Mouse (Mus musculus) heart, postnatal 10 days (tissue): ENCODE data around the gene Tbc1d1. TPM values are rescaled to one million over a fixed set of nuclear protein-coding genes. Genes with fewer than 3 reads are reported as not detected.
"Not testable (repeated sequence)": the region's sequence is repeated elsewhere in the genome, so short reads cannot be mapped to it uniquely, and the experiment has no call there.

Experiments
- DNase-seq, 2 experiments: peaks; one replicate each; pipeline ENCODE4 v3.0.0; 2021
- intact Hi-C: fragments of 180-260 bp; cut with DNase I; formaldehyde crosslinking; loops from one replicate; pipeline ENCODE4 v1.15.1; 2025
- total RNA-seq, 2 experiments: library from RNA; stranded (reverse); gene quantifications; 2 replicates each; pipeline ENCODE4 v1.2.3; 2021

Gene Tbc1d1
- total RNA-seq, 2 experiments from 2014 or later, result 33.3 to 41.1 TPM

DNA sequence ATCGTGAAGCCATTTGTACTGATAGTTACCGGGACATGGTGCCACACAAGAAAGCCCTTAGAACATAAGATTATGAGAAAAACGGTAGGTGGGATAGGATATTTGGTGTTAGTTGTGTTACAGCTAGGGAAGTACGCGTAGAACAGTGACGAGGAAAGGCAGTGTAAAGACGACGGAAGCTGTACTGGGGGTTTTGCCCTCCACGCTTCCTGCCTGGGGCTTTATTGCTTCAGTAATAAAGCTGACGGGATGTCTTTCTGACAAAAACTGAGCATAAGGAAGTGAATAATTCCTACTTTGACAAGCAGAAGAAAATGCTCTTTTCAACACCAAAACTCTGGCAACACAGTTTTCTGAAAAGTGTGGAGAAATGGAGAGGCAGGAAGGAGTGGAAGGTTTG, 186.0 kb downstream of the Tbc1d1 start:
- no peak for DNase-seq
- intact Hi-C loops, result loop anchor here (5.0 kb wide), 1 partner anchor 50 kb away; no protein-coding TSS in a partner anchor

DNA sequence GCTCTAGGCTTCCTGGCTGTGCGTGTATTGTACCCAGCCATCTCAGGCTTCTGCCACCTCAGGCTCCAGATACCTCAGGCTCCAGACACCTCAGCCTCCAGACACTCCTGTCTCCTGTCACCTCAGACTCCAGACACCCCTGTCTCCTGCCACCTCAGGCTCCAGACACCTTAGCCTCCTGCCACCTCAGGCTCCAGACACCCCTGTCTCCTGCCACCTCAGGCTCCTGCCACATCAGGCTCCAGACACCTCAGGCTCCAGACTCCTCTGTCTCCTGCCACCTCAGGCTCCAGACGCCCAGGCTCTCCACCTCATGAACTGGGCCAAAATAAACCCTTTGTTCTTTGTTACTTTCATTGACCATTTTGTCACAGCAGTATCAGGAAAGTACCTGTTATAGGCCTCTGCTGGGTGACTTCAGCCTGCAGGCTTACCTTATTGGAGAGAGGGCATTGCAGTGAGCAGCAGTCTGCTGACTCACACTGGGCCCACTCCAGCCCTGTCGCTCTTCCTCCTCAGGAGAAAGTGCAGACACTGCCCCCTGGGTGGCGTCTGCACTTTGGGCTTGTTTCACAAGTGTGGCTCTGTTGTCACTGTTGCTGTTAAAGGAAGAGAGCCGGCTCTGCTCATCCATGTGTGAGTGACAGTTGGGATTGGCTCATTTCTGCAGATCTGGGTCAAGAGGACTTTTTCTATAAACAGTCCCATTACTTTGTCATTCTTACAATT, 188.0 kb downstream of the Tbc1d1 start:
- DNase-seq, result no peak
- intact Hi-C loops, result loop anchor here (5.0 kb wide), 1 partner anchor 52 kb away; no protein-coding TSS in a partner anchor

DNA sequence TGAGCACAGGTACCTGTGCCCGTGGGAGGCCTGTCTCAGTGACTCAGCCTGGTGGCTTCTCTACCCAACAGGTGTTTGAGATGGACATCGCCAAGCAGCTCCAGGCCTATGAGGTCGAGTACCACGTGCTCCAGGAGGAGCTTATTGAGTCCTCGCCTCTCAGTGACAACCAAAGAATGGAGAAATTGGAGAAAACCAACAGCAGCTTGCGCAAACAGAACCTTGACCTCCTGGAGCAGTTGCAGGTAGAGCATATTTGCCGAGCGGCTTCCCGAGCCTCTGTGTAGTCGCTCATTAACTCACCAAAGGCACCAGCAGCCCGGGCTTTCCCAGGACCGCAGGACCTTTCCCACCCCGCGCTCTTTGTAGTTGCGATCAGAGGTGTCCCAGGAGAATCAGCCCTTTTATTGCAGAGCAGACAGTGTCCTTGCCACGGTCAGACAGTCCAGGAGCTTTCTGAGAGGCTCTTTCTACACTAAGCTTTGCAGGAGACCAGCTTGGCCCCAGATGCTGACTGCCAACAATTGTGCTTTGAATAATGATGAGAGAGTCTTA, 189.2 kb downstream of the Tbc1d1 start:
- DNase-seq, result no peak
- intact Hi-C loops, result no loop called here

DNA sequence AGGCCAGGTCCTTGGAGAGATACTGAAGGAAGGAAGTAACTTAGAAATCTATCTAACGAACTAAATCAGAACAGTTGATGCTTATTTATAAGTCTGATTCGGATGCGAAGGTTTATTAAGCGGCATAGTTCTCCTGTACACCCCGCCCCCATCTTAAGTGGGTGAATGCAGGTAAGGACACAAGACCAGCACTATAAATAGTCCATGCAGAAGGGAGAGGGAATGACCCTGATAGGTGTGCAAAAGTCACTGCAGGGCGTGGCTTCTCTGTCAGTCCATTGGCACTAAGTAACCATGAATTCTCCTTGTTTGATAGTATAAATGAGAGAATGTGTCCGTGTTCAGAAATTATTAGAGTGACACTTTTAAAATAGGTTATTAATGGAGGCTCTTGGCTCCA, 189.7 kb downstream of the Tbc1d1 start:
- DNase-seq, result no peak
- intact Hi-C loops, result no loop called here

DNA sequence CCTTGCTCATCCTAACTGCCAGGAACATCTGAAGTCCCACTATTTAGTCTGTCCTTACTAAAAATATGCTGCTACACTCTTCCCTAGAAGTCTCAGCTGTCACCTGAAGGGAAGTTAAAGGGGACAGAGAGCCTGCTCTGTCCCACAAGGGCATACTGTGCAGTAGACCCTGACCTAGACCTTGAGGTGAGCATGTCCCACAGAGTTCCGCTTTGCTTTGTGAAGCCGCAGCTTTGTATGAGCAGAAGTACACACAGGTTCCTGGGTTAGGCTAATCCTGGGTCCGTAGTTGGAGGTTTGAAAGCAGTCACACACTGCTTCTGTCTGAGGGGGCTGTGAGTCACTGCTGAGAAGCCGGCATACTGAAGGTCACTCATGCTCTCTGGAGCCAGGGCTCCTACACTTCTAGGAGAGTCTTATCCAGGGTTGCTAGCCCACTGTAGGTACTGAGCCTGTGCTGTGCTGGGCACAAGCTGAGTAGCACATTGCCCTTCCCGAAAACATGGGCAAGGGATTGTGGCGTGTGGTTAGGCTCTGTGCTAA, 190.3 kb downstream of the Tbc1d1 start:
- no peak for DNase-seq
- intact Hi-C loops, result no loop called here

DNA sequence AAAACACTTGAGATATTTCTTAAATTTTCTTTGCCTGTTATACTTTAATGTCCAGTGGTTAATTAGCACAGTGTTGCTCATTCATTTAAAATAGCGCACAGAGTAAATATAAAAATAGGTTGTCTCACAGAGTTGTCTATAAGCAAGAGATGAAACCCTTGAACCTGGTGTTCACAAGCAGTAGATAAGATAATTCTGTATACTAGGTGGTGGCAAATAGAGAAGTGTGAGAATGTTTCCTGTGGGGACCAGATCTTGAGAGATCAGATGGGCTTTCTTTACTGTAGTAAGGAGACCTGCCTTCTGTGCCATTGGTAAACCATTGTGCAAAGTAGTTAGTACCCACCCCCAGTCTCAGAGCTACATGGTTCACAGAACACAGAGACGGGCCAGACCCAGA, 192.1 kb downstream of the Tbc1d1 start:
- intact Hi-C loops, result no loop called here

DNA sequence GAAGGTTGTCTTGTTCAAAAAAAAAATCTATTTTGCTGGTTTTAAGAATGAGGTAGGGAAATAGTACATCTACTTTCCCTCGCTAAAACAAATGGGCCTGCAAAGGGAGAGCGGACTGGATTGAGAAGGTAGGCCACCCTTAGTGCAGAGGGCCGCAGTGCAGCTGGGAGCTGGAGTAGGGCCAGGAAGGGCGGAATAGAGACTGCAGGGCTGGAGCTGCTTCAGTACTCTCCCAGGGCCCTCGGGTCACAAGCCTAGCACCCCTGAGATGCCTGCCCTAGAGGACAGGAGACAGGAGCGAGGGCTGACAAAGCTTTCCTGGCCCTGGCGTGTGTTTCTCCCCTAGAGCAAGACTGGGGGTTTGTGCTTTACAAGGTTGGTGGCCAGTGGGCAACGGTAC, 192.7 kb downstream of the Tbc1d1 start:
- intact Hi-C loops, result no loop called here
- no peak for DNase-seq

More for the DNA sequence above, 192.1 kb downstream of the Tbc1d1 start:
- DNase-seq, result no peak

DNA sequence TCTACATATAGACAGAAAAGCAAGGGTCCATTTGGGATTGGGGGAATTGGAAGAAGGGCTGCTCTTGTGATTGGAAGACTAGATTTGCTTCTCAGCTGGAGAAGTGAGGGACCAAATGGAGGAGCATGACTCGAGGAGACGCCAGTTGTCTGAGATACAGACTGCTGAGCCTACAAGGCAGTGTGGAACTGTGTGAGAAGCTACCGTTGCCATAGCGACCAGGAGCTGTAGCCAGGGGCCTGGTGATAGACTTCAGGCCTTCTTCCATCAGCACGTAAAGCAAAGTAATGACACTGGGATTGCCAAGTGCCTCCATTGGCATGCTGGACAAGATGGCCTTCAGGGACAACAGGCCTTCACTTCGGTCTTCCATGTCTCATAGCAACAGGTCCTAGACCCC, 195.9 kb downstream of the Tbc1d1 start:
- intact Hi-C loops, result no loop called here
- no peak for DNase-seq

DNA sequence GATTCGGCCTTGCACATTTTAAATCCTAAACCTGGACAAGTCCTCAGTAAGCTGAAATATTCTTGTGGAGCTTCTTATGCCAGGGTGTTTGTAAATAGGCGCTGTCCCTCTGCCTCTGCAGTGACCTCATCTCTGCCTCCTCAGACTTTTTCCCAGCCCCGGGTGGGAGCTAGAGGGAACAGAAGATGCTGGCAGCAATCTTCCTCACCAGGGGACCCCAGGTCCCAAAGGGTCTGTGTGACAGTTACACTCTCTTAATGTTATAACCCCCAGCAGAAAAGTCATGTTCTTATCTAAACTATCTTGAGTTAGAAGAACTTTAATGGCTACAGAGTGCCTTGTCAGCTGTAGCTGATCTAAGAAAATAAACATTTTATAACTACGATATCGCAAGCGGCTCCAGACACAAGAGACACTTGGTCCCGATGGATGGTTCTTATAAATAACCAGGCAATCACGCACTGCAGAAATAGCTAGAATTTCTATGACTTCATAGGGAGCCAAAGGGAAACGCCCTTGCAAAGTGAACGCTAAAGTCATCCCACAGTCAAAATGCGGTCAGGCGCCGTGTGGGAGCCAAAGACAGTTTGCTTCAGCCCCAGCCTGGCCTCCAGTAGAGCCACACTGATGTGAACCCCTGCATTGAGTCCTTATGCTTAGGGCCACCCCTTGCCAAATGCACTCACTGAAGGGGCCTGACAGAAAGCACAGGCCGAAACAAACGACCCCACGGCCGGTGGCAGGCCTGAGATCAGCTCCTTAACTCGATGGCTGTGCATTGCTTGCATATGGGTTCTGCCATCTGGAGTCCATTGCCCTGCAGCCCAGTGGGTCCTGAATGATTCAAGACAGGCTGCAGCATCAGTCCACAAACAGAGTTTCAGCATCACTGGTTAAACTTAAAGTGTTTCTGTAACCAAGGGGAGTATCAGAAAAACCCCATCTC, 202.8 kb downstream of the Tbc1d1 start:
- peak in 1 of 2 experiments; percentile 56 for DNase-seq
- intact Hi-C loops, result no loop called here

DNA sequence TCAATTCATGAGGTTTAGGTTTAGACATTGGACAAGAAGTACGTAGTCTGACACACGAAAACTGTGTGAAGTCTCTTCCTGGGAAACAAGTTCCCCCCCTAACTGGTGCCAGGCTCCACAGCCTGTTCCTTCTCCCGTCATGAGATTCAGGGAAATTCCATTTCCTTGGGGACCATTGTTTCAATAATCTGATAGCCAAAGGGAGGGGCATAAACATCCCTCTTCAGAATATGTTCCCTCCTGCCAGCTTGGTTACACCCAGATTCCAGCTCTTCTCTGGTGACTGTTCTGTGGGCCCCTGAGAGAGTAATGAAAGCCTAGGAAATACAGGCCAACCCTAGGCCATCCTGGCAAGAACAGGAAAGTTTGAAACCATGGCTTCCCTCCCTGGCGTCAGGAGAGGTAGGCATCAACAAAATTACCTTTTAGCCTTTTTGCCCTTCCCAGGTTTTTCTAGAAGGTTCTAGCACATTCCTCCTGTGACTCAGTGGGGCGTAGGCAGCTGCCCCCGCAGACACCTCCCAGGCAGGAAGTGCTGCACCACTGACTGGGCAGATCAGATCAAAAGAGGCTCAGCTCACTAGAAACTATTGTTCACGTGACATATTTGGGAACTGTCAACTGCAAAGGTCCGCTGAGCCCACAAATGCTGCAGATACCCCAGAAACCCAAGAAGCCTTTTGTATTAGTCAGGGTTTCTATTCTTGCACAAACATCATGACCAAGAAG, 204.2 kb downstream of the Tbc1d1 start:
- no peak for DNase-seq
- intact Hi-C loops, result no loop called here

DNA sequence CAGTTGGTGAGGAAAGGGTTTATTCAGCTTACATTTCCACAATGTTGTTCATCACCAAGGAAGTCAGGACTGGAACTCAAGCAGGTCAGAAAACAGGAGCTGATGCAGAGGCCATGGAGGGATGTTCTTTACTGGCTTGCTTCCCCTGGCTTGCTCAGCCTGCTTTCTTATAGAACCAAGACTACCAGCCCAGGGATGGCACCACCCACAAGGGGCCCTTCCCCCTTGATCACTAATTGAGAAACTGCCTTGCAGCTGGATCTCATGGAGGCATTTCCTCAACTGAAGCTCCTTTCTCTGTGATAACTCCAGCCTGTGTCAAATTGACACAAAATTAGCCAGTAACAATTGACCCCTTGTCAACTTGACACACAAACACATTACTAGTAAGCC, 204.8 kb downstream of the Tbc1d1 start:
- DNase-seq, intact Hi-C loops: not testable (repeated sequence)

DNA sequence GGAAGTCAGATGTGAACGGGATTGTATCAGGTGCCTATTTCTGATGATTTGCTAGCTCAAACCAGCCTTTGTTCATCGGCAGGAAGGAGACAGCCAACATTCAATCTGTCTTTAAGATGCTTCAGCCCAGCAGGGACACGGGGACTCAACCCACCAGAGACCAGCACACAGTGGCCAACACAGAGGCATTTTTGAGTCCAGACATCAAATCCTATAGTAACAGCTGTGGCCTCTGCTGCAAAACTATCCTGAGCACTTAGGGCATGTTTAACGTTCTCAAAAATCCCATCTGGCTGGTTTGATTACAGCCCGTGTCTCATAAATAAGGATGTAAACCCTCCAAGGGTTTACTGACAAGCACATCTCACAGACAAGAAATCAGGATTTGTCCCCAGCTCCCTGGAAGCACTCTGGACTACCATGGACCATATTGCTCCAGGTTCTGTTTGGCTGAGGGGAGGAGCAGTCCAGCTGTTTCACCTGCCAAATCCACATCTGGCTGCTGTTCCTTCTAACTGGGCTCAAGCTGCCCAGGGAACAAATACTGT, 207.8 kb downstream of the Tbc1d1 start:
- intact Hi-C loops, result no loop called here
- no peak for DNase-seq

DNA sequence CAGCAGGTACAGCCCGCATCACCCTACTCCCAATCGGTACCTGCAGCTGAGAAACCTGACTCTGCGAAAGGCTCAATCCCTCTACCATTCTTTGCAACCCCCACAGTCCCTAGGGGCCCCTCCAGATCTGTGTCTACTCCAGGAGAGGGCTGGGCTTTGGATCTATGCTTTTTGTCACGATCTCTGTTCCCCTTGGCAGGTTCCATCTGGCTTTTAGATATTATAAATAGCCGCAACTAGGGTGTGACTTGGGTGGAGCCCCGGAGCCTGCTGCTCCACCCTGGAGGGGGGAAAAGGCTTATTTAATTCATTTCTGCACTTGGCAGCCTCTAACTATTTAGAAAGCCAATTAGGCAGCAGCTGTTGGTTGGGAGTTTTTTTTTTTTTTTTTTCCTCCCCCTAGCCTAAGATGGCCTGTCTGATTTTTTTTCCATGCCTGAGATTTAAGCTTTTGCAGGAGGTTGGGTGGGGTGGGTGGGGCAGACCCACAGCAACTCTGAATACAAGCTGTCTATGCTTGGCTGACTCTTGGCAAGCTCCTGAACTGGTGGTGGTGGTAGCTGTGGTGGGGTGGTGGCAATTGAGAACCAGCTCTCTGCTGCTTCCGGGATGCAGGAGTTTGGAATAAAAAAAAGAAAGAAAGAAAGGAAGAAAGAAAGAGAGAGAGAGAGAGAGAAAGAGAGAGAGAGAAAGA, 208.5 kb downstream of the Tbc1d1 start:
- intact Hi-C loops, result no loop called here

DNA sequence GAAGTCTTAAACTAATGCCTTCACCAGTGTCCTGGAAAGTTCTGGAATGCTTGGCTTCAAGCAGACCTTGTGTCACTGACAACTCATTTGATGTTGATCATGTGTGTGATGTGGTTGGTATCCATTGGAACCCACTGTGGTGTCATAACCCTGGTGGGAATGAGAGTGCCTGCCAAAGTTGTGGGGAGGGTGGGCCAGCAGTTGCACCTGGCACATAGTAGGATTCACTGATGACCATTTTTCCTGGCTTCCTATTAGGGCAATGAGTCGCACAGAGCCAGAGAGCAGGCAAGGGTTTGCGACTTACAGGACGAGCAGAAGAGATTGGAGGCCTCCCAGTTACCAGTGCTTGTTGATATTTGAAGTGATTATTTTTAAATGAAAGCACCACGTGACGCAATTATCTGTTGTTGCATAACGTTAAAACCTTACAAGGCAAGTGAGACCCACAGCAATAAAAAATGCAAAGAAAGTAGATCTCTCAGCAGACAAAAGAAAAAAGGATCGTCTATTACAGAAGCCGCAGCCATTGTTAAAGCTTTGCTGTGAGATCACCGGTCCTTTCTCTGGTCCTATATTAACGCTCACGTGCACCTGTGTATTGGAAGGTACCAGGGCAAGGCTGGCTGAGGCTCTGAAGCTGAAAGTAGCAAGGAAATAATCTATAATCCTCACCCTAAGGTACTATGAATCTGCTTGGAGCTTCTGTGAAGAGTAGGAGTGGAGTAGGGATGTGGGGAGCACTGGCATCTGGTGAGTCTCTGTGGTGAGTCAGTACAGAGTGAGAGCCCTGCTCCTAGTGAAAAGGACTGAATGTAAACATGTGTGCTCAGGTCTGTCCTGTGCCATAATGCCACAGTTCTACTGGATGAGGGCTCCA, 209.3 kb downstream of the Tbc1d1 start:
- DNase-seq, result no peak
- intact Hi-C loops, result no loop called here

More for the DNA sequence above, 208.5 kb downstream of the Tbc1d1 start:
- peak; percentile 76 to 77 for DNase-seq

DNA sequence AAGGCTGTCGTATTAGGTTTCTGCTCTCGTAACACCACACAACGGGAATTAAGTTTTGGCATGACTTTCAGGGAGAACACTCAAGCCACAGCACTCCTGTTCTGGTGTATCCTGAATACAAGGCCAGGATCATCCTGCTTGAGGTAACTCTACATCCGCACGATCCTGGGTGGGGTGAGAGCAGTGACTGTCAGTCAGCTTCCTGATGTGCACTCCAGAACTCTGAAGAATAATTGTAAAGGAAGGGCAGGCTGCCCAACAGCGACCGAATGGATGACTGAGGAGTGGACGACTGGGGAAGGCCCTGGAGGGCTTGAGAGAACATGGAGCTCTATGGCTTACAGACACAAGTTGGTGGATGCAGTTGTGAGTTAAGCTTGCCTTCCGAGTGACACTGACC, 210.0 kb downstream of the Tbc1d1 start:
- intact Hi-C loops, result no loop called here
- no peak for DNase-seq

DNA sequence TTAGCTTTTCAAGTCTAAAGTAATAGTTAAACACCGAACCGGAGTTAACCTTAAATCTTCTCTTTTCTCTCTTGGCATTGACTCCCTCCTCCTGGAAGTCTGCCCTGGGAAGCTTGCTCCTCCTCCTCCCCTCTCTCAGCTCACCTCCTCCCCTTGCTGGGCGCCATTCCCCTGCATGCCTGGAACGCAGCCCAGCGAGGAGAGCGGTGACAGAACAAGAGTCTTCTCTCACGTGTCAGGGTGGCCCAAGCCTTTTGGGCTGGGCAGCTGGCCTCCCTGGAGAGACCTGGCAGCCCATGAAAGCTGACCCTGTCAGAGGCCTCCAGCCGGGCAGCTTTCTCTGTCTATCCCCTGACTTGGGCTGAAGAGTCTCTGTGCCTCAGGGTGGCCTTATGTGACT, 211.3 kb downstream of the Tbc1d1 start:
- peak; percentile 87 for DNase-seq
- intact Hi-C loops, result no loop called here

DNA sequence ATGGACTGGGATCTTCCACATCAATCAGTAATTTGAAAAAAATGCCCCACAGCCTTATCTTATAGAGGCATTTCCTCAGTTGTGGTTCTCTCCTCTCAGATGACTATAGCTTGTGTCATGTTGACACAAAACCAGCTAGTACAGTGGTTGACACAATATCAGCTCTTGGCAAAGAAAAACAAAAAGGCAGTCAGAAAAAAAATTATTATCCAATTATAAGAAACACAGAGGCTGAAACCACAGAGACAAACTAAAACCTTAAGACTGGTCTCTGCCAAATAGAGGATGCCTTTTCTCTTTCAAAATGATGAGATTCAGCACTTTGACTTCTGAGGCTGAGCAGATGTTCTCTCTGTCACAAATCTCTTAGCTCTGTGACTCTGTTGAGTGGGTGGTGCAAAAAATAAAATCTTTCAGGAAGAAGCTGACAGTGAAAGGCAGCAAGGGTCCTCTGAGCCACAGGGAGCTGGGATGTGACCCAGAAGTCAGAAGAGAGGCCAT, 215.3 kb downstream of the Tbc1d1 start:
- intact Hi-C loops, result no loop called here
- peak in 1 of 2 experiments; percentile 44 for DNase-seq

DNA sequence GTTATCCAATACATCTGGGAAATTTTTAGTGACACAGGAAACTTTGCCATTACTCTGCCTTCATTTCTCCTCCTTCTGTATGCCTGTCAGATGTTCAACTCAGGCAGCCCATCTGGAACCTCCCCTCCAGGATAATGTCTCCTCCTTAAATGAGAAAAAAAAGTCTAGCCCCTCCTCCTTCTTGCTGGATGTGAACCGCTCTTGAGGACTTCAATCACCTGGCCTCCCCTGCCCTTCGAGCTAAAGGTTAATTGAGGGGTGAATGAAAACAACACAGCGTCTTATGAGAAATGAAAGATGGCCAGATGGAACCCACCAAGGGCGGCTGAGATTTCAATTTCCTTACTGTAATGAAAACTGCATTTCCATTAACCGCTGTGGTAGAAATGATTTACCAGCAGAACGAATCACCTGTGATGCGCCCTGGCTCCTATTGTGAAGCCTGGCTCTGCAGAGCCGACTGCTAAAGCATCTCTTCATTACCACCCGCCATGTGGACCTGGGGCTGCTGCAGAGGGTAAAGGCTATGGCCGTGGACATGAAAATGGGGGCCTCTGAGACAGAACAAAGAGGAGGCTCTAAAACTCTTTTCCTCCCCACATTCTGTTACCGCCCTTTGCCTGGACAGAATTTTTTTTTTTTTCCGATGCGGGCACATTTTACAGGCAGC, 216.3 kb downstream of the Tbc1d1 start:
- no peak for DNase-seq
- intact Hi-C loops, result no loop called here
